Mouse (Mus musculus) heart, embryonic 13.5 days (tissue): ENCODE data around the gene Kcnip1. TPM values are rescaled to one million over a fixed set of nuclear protein-coding genes. Genes with fewer than 3 reads are reported as not detected.

Experiments used
- ATAC-seq: fragments of 200-750 bp; cut with Nextera tagmentation; 2 replicates; pipeline ENCODE4 v1.8.0; 2017; ENCODE audit warnings: moderate TSS enrichment; ENCODE audit not compliant: insufficient number of reproducible peaks, low FRiP score, low TSS enrichment; ENCODE audit errors: extremely low read depth
- H3K27ac ChIP-seq: fragments of 300-500 bp; sonication (generic); replicated peaks from 2 replicates; pipeline ENCODE4 v1.5.1; 2015; ENCODE audit warnings: moderate library complexity, mild to moderate bottlenecking, inconsistent platforms
- H3K27me3 ChIP-seq: fragments of 300-500 bp; sonication (generic); replicated peaks from 2 replicates; pipeline ENCODE4 v1.6.1; 2015; ENCODE audit warnings: mild to moderate bottlenecking, inconsistent platforms
- H3K36me3 ChIP-seq: fragments of 300-500 bp; sonication (generic); 2 replicates; pipeline ENCODE4 v1.6.1; 2015; ENCODE audit warnings: mild to moderate bottlenecking, inconsistent platforms
- H3K4me1 ChIP-seq: fragments of 300-500 bp; sonication (generic); 2 replicates; pipeline ENCODE4 v1.6.1; 2015; ENCODE audit warnings: inconsistent platforms
- H3K4me2 ChIP-seq: fragments of 300-500 bp; sonication (generic); 2 replicates; pipeline ENCODE4 v1.6.1; 2015; ENCODE audit warnings: inconsistent platforms, mild to moderate bottlenecking, moderate library complexity
- H3K4me3 ChIP-seq: fragments of 300-500 bp; sonication (generic); 2 replicates; pipeline ENCODE4 v1.5.1; 2015; ENCODE audit warnings: moderate library complexity, mild to moderate bottlenecking, inconsistent platforms
- H3K9ac ChIP-seq: fragments of 300-500 bp; sonication (generic); 2 replicates; pipeline ENCODE4 v1.6.1; 2015; ENCODE audit warnings: inconsistent platforms, mild to moderate bottlenecking, moderate library complexity
- H3K9me3 ChIP-seq: fragments of 300-500 bp; sonication (generic); 2 replicates; pipeline ENCODE4 v1.6.1; 2016; ENCODE audit warnings: inconsistent platforms
- WGBS: fragments of 180-500 bp; shearing (Covaris S2); methylation state at CpG from one replicate; pipeline ENCODE4 v1.1.7; 2015; ENCODE audit warnings: mixed read lengths; 5-methylcytosine and 5-hydroxymethylcytosine counted together
- polyA plus RNA-seq: library from polyadenylated mRNA; unstranded; fragments of >200 nt; fragmentation: Nextera tagmentation; extraction: Ambion mirVana; gene quantifications from 2 replicates; pipeline ENCODE4 v1.2.1, GENCODE M21; 2015

The Kcnip1 gene
- polyA plus RNA-seq, 1 experiment from 2014 or later = 0.15 TPM

DNA sequence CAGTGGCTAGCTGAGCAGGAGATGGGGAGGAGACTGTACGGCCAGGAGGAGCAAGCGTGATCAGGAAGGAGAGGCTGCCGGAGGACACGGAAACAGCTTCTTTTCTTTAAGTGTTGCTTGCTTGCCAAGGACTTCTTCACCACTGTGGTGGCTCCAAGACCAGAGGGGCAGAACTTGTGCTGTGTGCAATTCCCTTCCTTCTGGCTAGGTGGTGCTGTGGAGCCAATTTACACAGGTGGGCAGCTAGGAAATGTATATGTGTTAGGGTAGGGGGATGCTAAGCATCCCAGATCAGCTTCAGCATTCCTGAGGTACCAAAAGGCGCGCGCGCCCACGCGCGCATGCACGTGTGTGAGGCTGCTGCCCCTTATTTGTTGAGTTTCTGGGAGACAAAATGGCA, 243.5 kb downstream of the Kcnip1 start:
- no peak overlapping the region for H3K27ac ChIP-seq
- 86% methylated on average over 12 of the region's 12 CpGs for WGBS
- no peaks in the 10 kb centered on the region for H3K9me3 ChIP-seq
- peaks cover 4% of the 10 kb centered on the region; the same call in 1 of the 2 replicates for H3K27me3 ChIP-seq
- H3K9ac ChIP-seq = no peak overlapping the region
- no peak overlapping the region for H3K4me3 ChIP-seq
- no peak overlapping the region for H3K4me2 ChIP-seq
- peaks cover 4% of the 10 kb centered on the region; the same call in 1 of the 2 replicates for H3K4me1 ChIP-seq
- H3K36me3 ChIP-seq = no peaks in the 10 kb centered on the region
- no peak for ATAC-seq

DNA sequence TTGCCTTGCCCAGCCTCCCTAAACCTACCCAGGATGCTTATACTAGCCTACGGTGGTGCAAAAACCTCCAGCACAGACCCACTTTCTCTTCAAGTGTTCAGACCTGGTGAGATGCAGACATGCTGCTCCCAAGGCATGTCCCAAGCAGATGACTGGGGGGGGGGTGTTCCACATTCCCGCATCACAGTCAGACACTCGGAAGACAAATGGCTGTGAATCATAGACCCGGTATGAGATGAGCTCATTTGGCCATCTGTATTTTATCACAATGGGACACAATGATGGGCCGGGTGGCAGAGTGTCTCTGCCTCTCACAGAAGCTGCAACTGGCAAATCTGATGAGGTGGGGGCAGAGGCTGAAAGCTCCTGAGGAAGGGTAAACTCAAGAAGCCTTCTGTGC, 244.2 kb downstream of the Kcnip1 start:
- Histone ChIP-seq H3K9ac (no peak overlapping the region), H3K4me3 (no peak overlapping the region), H3K9me3 (no peaks in the 10 kb centered on the region), H3K36me3 (no peaks in the 10 kb centered on the region), H3K4me2 (no peak overlapping the region), H3K4me1 (peaks cover 6% of the 10 kb centered on the region; the same call in 1 of the 2 replicates), H3K27me3 (peaks cover 3% of the 10 kb centered on the region; the same call in 1 of the 2 replicates), H3K27ac (no peak overlapping the region)
- no peak; the same call in 1 of the 2 replicates for ATAC-seq
- 72% methylated on average over 5 of the region's 5 CpGs for WGBS

DNA sequence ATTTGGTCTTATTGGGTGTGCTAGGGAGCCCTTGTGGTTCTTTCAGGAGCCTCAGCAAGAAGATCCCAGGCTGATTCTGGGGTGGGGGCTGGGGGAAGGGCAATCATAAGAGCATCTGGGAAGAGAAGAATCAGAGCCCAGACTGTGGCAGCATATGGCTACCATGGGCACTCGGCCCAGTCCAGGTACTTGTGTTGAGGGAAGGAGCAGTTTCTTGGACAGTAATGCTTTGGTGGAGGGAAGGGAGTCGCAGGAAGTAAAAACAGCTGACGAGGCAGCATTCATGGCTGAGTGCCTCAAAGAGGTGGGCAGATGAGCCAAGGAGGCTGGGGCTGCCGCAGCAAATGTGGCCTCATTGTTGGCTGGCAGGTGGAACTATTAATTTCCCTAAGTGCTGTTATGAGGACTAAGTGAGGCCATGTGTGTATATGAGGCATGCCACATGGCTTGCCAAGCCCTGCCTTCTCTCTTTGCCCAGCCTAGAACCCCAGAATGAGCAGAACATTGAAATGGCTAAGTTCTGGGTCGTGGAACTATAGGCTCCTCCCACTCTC, 245.5 kb downstream of the Kcnip1 start:
- Histone ChIP-seq H3K27ac (no peak overlapping the region), H3K9ac (no peak overlapping the region), H3K4me2 (no peak overlapping the region), H3K9me3 (no peaks in the 10 kb centered on the region), H3K27me3 (peaks cover 3% of the 10 kb centered on the region; the same call in 1 of the 2 replicates), H3K4me1 (peaks cover 6% of the 10 kb centered on the region; the same call in 1 of the 2 replicates), H3K36me3 (no peaks in the 10 kb centered on the region), H3K4me3 (no peak overlapping the region)
- 72% methylated on average over 5 of the region's 5 CpGs for WGBS
- ATAC-seq = no peak

DNA sequence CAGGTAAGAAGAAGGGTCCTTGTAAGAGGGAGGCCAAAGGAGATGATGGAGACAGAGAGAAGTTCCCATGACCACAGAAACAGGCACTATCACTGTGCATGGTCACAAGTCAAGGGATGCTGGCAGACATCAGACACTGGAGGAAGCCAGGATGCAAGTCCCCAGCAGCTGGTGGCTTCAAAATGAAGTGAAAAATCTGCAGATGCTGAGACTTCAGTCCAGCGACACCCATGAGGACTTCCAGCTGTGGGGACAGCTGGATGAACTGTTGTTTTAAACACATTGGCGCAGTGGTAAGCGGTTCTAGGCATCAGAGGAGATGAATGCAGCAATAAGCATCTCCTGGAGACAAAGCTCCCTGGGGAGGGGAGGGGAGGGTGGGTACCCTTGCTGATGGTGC, 246.6 kb downstream of the Kcnip1 start:
- Histone ChIP-seq H3K4me1 (peaks cover 6% of the 10 kb centered on the region; the same call in 1 of the 2 replicates), H3K36me3 (no peaks in the 10 kb centered on the region), H3K27ac (no peak overlapping the region), H3K4me3 (no peak overlapping the region), H3K27me3 (peaks cover 3% of the 10 kb centered on the region; the same call in 1 of the 2 replicates), H3K9me3 (no peaks in the 10 kb centered on the region), H3K9ac (no peak overlapping the region), H3K4me2 (no peak overlapping the region)
- ATAC-seq = no peak
- 72% methylated on average over 3 of the region's 3 CpGs for WGBS

DNA sequence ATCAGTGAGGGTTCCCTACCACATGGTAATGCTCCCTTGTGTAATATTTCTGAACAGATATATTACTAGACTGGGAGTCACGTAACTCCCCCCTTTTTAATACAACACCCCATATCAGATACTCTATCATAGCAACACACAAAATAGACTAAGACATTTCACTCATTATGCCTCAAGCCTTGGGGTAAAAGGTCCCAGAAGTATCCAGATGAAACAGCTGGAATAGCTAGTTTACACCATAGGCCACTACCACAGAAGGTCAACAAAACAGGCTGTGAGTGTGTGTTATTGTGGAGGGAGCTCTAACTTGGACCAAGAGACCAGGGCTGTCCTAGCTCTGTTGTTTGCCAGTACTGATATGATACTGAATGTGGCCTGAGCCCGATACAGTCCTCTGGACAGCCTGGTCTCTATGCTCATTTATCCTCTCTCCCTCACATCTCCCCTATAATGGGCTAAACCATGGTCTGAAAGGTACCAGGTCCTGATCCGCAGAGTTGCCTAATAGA, 247.1 kb downstream of the Kcnip1 start:
- no peaks in the 10 kb centered on the region for H3K9me3 ChIP-seq
- H3K27me3 ChIP-seq = peaks cover 3% of the 10 kb centered on the region; the same call in 1 of the 2 replicates
- H3K27ac ChIP-seq = no peak overlapping the region
- no peak for ATAC-seq
- H3K9ac ChIP-seq = no peak overlapping the region
- 73% methylated on average over 3 of the region's 3 CpGs for WGBS
- peaks cover 6% of the 10 kb centered on the region; the same call in 1 of the 2 replicates for H3K4me1 ChIP-seq
- no peak overlapping the region for H3K4me3 ChIP-seq
- no peaks in the 10 kb centered on the region for H3K36me3 ChIP-seq
- no peak overlapping the region for H3K4me2 ChIP-seq

DNA sequence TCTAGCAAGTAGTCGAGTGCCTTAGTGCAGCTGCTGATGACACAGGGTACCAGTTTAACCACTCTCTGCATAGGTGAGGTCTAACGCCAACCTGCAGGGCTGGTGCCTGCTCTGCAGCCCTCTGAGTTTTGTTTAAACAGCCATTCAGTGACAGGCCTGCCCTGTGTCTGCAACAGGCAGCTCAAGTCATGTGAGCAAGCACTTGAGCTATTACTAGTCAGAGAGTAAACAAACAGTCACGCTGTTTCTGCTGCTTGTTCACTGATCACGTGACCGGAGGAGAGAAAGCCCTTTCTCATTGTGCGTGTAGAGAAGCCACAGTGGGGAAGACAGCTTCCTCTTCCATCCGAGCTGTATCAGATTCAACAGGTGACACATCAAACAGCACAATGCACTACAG, 248.5 kb downstream of the Kcnip1 start:
- ATAC-seq = no peak
- H3K9me3 ChIP-seq = no peaks in the 10 kb centered on the region
- H3K9ac ChIP-seq = no peak overlapping the region
- peaks cover 6% of the 10 kb centered on the region; the same call in 1 of the 2 replicates for H3K4me1 ChIP-seq
- H3K4me3 ChIP-seq = no peak overlapping the region
- WGBS = 38% methylated on average over 7 of the region's 7 CpGs
- peaks cover 3% of the 10 kb centered on the region; the same call in 1 of the 2 replicates for H3K27me3 ChIP-seq
- H3K27ac ChIP-seq = no peak overlapping the region
- peak overlapping the region; percentile 6; the same call in 1 of the 2 replicates for H3K4me2 ChIP-seq
- H3K36me3 ChIP-seq = no peaks in the 10 kb centered on the region

DNA sequence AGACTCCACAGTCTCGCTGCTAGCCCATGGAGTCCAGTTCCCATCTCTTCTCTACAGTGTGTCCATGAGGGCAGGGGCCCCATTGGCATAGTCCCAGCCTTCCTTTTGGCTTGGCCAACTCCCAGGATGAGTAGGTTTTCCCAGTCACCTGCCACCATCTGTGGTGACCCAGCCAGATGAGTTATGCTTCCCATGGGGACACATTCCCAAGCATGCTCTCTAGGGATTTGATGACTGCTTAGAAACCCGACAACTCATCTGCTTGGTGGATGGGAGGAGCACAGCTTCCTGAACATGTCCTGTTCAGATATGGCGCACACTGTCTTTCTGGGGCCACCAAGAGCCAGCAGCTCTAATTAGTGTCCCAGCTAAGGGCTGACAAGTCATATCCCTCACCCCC, 252.8 kb downstream of the Kcnip1 start:
- Histone ChIP-seq H3K27me3 (peaks cover 10% of the 10 kb centered on the region), H3K4me2 (no peak overlapping the region), H3K4me3 (no peak overlapping the region), H3K9ac (no peak overlapping the region), H3K27ac (no peak overlapping the region), H3K4me1 (peaks cover 6% of the 10 kb centered on the region; the same call in 1 of the 2 replicates), H3K9me3 (no peaks in the 10 kb centered on the region), H3K36me3 (no peaks in the 10 kb centered on the region)
- no peak for ATAC-seq
- WGBS = 70% methylated on average over 3 of the region's 3 CpGs

DNA sequence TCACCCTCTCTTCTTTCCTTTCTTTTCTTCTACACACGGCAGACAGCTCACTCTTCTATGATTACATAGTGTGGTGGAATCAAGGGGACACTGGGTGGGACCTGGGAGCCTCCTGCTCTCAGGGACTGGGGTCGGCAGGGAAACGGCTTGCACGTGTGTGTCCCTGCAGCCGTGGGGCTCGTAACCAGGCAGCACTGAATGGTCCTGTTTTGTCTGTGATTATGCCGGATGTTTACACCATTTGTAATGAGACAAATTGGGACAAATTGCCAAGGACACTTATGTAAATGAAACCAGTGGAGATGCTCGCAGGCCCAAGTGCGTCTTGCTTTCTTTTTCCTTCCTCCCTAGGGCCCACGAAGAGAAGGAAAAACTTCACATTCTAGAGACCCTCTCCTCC, 256.5 kb downstream of the Kcnip1 start:
- Histone ChIP-seq H3K27me3 (peaks cover 34% of the 10 kb centered on the region), H3K4me2 (no peak overlapping the region), H3K9me3 (no peaks in the 10 kb centered on the region), H3K27ac (no peak overlapping the region), H3K9ac (no peak overlapping the region), H3K4me1 (no peaks in the 10 kb centered on the region), H3K4me3 (no peak overlapping the region), H3K36me3 (no peaks in the 10 kb centered on the region)
- no peak for ATAC-seq
- WGBS = 55% methylated on average over 10 of the region's 10 CpGs

DNA sequence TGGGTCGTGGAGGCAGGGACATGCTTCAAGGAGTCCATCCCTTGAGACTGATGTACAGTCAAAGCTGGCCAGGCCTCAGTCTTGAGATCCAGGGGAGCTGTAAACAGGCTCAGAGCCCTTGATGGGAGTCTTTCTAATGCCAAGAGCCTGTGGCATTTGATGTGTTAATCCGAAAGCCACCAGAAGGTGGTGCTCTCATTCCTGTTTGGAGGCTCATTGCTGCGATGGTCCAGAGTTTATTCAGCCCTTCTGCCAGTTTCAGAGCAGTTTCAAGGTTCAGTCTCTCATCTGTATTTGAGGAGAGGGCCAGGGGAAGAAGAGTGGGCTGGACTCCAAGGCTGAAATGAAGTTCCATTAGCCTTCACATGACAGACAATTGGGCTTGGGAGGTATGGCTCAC, 259.7 kb downstream of the Kcnip1 start:
- no peaks in the 10 kb centered on the region for H3K4me1 ChIP-seq
- H3K9me3 ChIP-seq = no peaks in the 10 kb centered on the region
- H3K27ac ChIP-seq = no peak overlapping the region
- H3K9ac ChIP-seq = no peak overlapping the region
- H3K27me3 ChIP-seq = peaks cover 42% of the 10 kb centered on the region
- no peak for ATAC-seq
- no peak overlapping the region for H3K4me3 ChIP-seq
- no peak overlapping the region for H3K4me2 ChIP-seq
- WGBS = 7% methylated on average over 3 of the region's 3 CpGs
- H3K36me3 ChIP-seq = no peaks in the 10 kb centered on the region

DNA sequence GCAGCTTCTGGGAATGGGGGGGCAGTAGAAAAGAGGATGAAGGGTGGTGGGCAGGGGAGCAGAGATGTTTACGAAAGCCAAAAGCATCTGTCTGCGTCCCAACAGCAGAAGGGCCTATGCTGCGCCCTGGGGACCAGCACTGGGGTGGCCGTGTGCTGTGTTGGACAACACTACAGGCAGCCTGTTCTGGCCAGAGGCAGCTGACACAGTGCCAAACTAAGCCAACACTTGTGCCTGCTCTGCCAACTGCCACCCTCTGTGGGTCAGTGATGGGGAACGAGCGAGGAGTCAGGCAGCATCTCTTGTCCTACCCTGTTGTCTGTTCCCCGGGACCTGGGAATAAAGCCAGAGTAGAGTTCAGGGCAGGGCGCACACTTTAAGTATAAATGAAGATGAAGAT, 260.6 kb downstream of the Kcnip1 start:
- 81% methylated on average over 8 of the region's 8 CpGs for WGBS
- peaks cover 42% of the 10 kb centered on the region for H3K27me3 ChIP-seq

DNA sequence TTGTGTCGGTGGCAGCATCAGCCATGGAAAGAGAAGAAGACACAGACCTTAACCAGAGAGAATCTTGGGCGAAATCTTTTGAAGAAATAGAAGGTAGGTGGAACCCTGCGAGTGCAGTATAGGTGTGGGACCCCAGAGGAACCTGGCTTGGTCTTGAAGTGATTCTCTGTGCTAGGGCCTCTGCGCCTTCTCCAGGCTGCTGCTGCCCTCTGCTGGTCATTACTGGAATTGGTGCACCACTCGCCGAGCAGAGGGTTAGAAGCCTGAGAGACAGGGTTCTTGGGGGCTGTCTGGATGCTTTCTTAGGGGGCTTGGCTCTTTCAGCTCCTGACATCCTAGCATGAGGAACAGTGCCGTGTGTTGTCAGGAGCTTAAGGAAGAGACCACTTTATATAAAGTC, 271.7 kb downstream of the Kcnip1 start:
- Histone ChIP-seq H3K4me3 (no peak overlapping the region), H3K27me3 (peaks cover 30% of the 10 kb centered on the region), H3K9ac (no peak overlapping the region), H3K36me3 (no peaks in the 10 kb centered on the region), H3K27ac (no peak overlapping the region), H3K9me3 (peaks cover 6% of the 10 kb centered on the region; the same call in 1 of the 2 replicates), H3K4me1 (no peaks in the 10 kb centered on the region), H3K4me2 (no peak overlapping the region)
- no peak for ATAC-seq
- WGBS = 24% methylated on average over 7 of the region's 7 CpGs

More for the DNA sequence above, 260.6 kb downstream of the Kcnip1 start:
- Histone ChIP-seq H3K4me2 (no peak overlapping the region), H3K27ac (no peak overlapping the region), H3K9ac (no peak overlapping the region), H3K9me3 (no peaks in the 10 kb centered on the region), H3K4me3 (no peak overlapping the region), H3K36me3 (no peaks in the 10 kb centered on the region), H3K4me1 (no peaks in the 10 kb centered on the region)
- ATAC-seq = no peak

DNA sequence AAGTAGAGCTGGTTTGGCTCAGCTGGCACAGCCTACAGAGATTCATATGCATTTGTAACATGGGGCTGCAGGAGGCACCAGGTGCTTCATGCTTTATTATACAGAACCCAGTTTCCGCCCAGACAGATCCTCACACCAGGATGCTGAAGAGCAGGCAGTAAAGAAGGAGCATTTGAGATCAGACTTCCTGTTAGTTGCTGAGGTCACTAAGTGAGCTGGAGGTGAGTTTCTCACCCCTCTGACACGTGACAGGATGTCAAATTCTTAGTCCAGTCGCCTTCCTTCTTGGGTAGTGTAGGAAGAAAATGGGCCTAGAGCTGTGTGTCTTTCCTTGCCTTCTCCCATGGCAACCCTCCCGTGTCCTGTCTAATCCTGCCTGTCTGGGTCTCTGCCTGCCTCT, 286.2 kb downstream of the Kcnip1 start:
- no peaks in the 10 kb centered on the region for H3K36me3 ChIP-seq
- H3K9me3 ChIP-seq = no peaks in the 10 kb centered on the region
- WGBS = 27% methylated on average over 4 of the region's 4 CpGs
- no peak for ATAC-seq
- H3K4me2 ChIP-seq = no peak overlapping the region
- H3K9ac ChIP-seq = no peak overlapping the region
- H3K27me3 ChIP-seq = peaks cover 8% of the 10 kb centered on the region; the same call in 1 of the 2 replicates
- no peak overlapping the region for H3K4me3 ChIP-seq
- no peak overlapping the region for H3K27ac ChIP-seq
- H3K4me1 ChIP-seq = no peaks in the 10 kb centered on the region
